Mouse (Mus musculus) cerebellum, postnatal 4 days (tissue): ENCODE measurements around the gene Apobec2.

Experiments
- DNase-seq, 2 experiments: peaks; one replicate each; pipeline ENCODE4 v3.0.0; 2022; ENCODE audit warnings: low spot score in 2 of 2, mixed read lengths in 1 of 2

Gene Apobec2

GRCm38 (mm10) chr17:48437421-48437911 is 4.7 kb upstream of the Apobec2 start:
- DNase-seq = no peak

- DNase-seq = no peak
These were observed 3.8 kb upstream of the Apobec2 start for GRCm38 (mm10) chr17:48436487-48436886.

- DNase-seq = no peak
These were observed 1.7 kb upstream of the Apobec2 start for GRCm38 (mm10) chr17:48434479-48434878.

GRCm38 (mm10) chr17:48433689-48434330 is 1.1 kb upstream of the Apobec2 start:
- no peak for DNase-seq

GRCm38 (mm10) chr17:48433006-48433655 is 401 bp upstream of the Apobec2 start:
- peak in 1 of 2 experiments; percentile 32 for DNase-seq

- DNase-seq = no peak
These were observed 1.7 kb downstream of the Apobec2 start for GRCm38 (mm10) chr17:48431054-48431453.

GRCm38 (mm10) chr17:48430394-48430793 is 2.3 kb downstream of the Apobec2 start:
- DNase-seq = no peak

GRCm38 (mm10) chr17:48427852-48428530 is 4.7 kb downstream of the Apobec2 start:
- DNase-seq = no peak

GRCm38 (mm10) chr17:48426991-48427750 is 5.6 kb downstream of the Apobec2 start:
- DNase-seq = no peak

GRCm38 (mm10) chr17:48425823-48426612 is 6.7 kb downstream of the Apobec2 start:
- no peak for DNase-seq

GRCm38 (mm10) chr17:48424237-48424636 is 8.5 kb downstream of the Apobec2 start:
- no peak for DNase-seq

GRCm38 (mm10) chr17:48419571-48419970 is 13.2 kb downstream of the Apobec2 start:
- DNase-seq = no peak

- no peak for DNase-seq
These were observed 13.9 kb downstream of the Apobec2 start for GRCm38 (mm10) chr17:48418781-48419180.

GRCm38 (mm10) chr17:48418174-48418573 is 14.6 kb downstream of the Apobec2 start:
- DNase-seq = no peak

GRCm38 (mm10) chr17:48417521-48417920 is 15.2 kb downstream of the Apobec2 start:
- no peak for DNase-seq

GRCm38 (mm10) chr17:48416425-48417195 is 16.1 kb downstream of the Apobec2 start:
- DNase-seq = peak in 1 of 2 experiments; percentile 73

GRCm38 (mm10) chr17:48416011-48416410 is 16.7 kb downstream of the Apobec2 start:
- no peak for DNase-seq

- no peak for DNase-seq
These were observed 21.5 kb downstream of the Apobec2 start for GRCm38 (mm10) chr17:48411241-48411640.

- DNase-seq = no peak
These were observed 22.4 kb downstream of the Apobec2 start for GRCm38 (mm10) chr17:48410299-48410785.
